Mouse (Mus musculus): ENCODE measurements around the gene Angptl2. TPM values are rescaled to one million over a fixed set of nuclear protein-coding genes. Genes with fewer than 3 reads are reported as not detected.

Angptl2 gene
- polyA plus RNA-seq, 1 experiment from 2014 or later, result 8.0 TPM

DNA sequence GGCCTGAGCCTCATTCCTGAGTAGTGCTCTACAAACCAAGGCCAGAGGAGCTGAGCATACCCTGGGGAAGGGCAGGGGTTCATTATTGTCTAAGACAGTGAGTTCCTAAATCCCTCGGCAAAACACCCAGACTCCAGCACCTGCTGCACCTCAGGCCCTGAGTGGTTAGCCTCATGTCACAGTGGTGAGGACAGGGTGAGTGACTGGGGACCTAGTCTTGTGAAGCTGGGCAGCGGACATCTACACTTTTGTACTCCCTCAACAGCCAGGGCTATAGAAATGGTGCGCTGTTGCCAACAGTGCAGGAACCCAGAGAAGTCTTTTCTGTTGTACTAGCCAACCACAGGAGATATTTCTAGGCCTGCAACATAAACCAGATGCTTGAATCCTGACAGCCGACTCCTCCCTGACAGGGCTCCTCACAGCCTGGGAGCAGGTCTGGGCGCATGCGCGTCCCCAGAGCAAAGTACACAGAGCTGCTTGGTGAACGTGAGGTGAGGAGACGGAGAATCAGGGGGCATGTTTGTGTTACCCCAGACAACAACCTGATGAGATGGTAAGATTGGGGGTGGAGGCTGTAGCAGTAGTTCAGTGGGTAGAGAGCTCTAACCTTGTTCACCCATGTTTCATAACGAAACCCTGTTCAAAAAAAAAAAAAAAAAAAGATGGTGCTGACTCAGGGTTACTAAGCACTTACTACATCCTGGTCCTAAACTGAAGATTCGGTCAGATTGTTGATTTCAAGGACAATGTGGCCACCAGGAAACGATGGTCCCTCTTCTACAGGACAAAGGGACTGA, 38.2 kb upstream of the Angptl2 start:
- no peak for ATAC-seq
- H3K4me3 ChIP-seq (ENCODE audit: low read depth, low read length), result no peak overlapping the region
- 87% methylated on average over 12 of the region's 12 CpGs for WGBS

DNA sequence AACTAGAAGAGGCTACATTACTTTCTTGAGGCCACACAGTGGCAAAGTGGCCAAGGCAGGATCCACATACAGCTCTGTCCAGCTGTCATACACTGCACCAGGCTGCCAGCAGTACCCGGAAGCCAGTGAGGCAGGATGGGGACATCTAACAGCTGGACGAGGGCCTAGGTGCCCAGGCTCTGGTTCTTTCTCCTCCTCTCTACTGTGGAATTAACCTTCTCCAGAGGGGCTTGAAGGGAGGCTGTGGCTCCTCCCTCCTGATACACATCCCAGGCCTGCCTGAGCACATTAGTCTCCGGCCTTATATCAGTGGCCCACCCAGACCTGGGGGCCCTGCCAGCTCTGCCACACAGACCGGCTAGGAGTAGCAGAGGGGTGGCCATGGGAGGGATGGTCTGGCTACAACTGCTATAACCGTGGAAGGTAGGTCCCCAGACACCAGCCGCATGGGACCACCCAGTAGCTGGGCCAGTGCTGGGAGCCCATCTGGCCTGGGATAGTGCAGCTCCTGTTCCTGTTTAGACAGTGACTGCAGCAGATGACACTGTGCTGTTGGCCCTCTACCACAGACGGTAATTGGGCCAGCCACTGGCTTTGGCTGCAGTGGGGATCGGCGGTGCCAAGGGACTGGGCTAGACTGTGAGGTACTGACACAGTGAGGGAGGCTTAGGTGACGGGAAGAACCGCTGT, 37.5 kb upstream of the Angptl2 start:
- peak overlapping the region; percentile 55; the same call in 1 of the 2 replicates for H3K27ac ChIP-seq (ENCODE audit: low read depth, low read length)
- peaks cover 24% of the 10 kb centered on the region for H3K4me1 ChIP-seq (ENCODE audit: control insufficient read depth, insufficient read depth, low read length)
- ATAC-seq (peak; percentile 55), DNase-seq (ENCODE audit: low spot score) (peak; percentile 52)
- H3K9me3 ChIP-seq (replicated peaks; ENCODE audit: control insufficient read depth, low read length), result no peaks in the 10 kb centered on the region
- WGBS, result 61% methylated on average over 11 of the region's 11 CpGs
- H3K9ac ChIP-seq (ENCODE audit: low read length), result no peak overlapping the region
- no peak overlapping the region for H3K4me3 ChIP-seq (ENCODE audit: low read depth, low read length)
- H3K36me3 ChIP-seq (ENCODE audit: control insufficient read depth, insufficient read depth, low read length), result peaks cover 7% of the 10 kb centered on the region; the same call in 1 of the 2 replicates
- no peak overlapping the region for H3K4me2 ChIP-seq (ENCODE audit: low read length)
- H3K27me3 ChIP-seq (replicated peaks; ENCODE audit: control insufficient read depth, insufficient read depth, low read length), result no peaks in the 10 kb centered on the region

More for the DNA sequence above, 38.2 kb upstream of the Angptl2 start:
- no peaks in the 10 kb centered on the region for H3K9me3 ChIP-seq (replicated peaks; ENCODE audit: control insufficient read depth, low read length)
- DNase-seq (ENCODE audit: low spot score), result no peak
- peaks cover 15% of the 10 kb centered on the region; the same call in 1 of the 2 replicates for H3K36me3 ChIP-seq (ENCODE audit: control insufficient read depth, insufficient read depth, low read length)
- no peak overlapping the region for H3K9ac ChIP-seq (ENCODE audit: low read length)
- H3K4me1 ChIP-seq (ENCODE audit: control insufficient read depth, insufficient read depth, low read length), result peaks cover 24% of the 10 kb centered on the region
- no peak overlapping the region for H3K27ac ChIP-seq (ENCODE audit: low read depth, low read length)
- no peaks in the 10 kb centered on the region for H3K27me3 ChIP-seq (replicated peaks; ENCODE audit: control insufficient read depth, insufficient read depth, low read length)
- no peak overlapping the region for H3K4me2 ChIP-seq (ENCODE audit: low read length)

GRCm38 (mm10) chr2:33179171-33179929, 36.5 kb upstream of the Angptl2 start:
- H3K4me2 ChIP-seq (ENCODE audit: low read length), result no peak overlapping the region
- H3K27me3 ChIP-seq (replicated peaks; ENCODE audit: control insufficient read depth, insufficient read depth, low read length), result no peaks in the 10 kb centered on the region
- peak overlapping the region; percentile 63; the same call in 1 of the 2 replicates for H3K27ac ChIP-seq (ENCODE audit: low read depth, low read length)
- H3K4me3 ChIP-seq (ENCODE audit: low read depth, low read length), result no peak overlapping the region
- 17% methylated on average over 14 of the region's 14 CpGs for WGBS
- no peaks in the 10 kb centered on the region for H3K9me3 ChIP-seq (replicated peaks; ENCODE audit: control insufficient read depth, low read length)
- peak; percentile 41 for ATAC-seq
- peaks cover 24% of the 10 kb centered on the region for H3K4me1 ChIP-seq (ENCODE audit: control insufficient read depth, insufficient read depth, low read length)
- peak; percentile 35 for DNase-seq (ENCODE audit: low spot score)
- H3K36me3 ChIP-seq (ENCODE audit: control insufficient read depth, insufficient read depth, low read length), result no peaks in the 10 kb centered on the region
- H3K9ac ChIP-seq (ENCODE audit: low read length), result no peak overlapping the region

- H3K36me3 ChIP-seq (ENCODE audit: control insufficient read depth, insufficient read depth, low read length), result no peaks in the 10 kb centered on the region
- peaks cover 24% of the 10 kb centered on the region for H3K4me1 ChIP-seq (ENCODE audit: control insufficient read depth, insufficient read depth, low read length)
- ATAC-seq (peak; percentile 35; the same call in 1 of the 2 replicates), DNase-seq (ENCODE audit: low spot score) (peak; percentile 18)
- WGBS, result 36% methylated on average over 16 of the region's 16 CpGs
- H3K9me3 ChIP-seq (replicated peaks; ENCODE audit: control insufficient read depth, low read length), result no peaks in the 10 kb centered on the region
- no peak overlapping the region for H3K4me3 ChIP-seq (ENCODE audit: low read depth, low read length)
- H3K27ac ChIP-seq (ENCODE audit: low read depth, low read length), result 0 out of 2 replicates have a peak overlapping the region, but pooled peaks have one; percentile 3
- H3K9ac ChIP-seq (ENCODE audit: low read length), result no peak overlapping the region; the same call in 1 of the 2 replicates
- H3K27me3 ChIP-seq (replicated peaks; ENCODE audit: control insufficient read depth, insufficient read depth, low read length), result no peaks in the 10 kb centered on the region
- no peak overlapping the region for H3K4me2 ChIP-seq (ENCODE audit: low read length)
Measured at GRCm38 (mm10) chr2:33179930-33180630, 35.8 kb upstream of the Angptl2 start.

GRCm38 (mm10) chr2:33183321-33183720, 32.5 kb upstream of the Angptl2 start:
- WGBS, result 96% methylated on average over 7 of the region's 7 CpGs
- H3K4me3 ChIP-seq (ENCODE audit: low read depth, low read length), result no peak overlapping the region
- no peak overlapping the region for H3K9ac ChIP-seq (ENCODE audit: low read length)

GRCm38 (mm10) chr2:33184641-33185040, 31.2 kb upstream of the Angptl2 start:
- H3K9me3 ChIP-seq (replicated peaks; ENCODE audit: control insufficient read depth, low read length), result no peaks in the 10 kb centered on the region
- ATAC-seq (no peak), DNase-seq (ENCODE audit: low spot score) (peak; percentile 68)
- no peak overlapping the region for H3K27ac ChIP-seq (ENCODE audit: low read depth, low read length)
- WGBS, result 71% methylated on average over 10 of the region's 10 CpGs
- no peaks in the 10 kb centered on the region for H3K36me3 ChIP-seq (ENCODE audit: control insufficient read depth, insufficient read depth, low read length)
- no peak overlapping the region for H3K9ac ChIP-seq (ENCODE audit: low read length)
- H3K4me2 ChIP-seq (ENCODE audit: low read length), result no peak overlapping the region
- no peaks in the 10 kb centered on the region for H3K27me3 ChIP-seq (replicated peaks; ENCODE audit: control insufficient read depth, insufficient read depth, low read length)
- no peak overlapping the region for H3K4me3 ChIP-seq (ENCODE audit: low read depth, low read length)
- peaks cover 7% of the 10 kb centered on the region; the same call in 1 of the 2 replicates for H3K4me1 ChIP-seq (ENCODE audit: control insufficient read depth, insufficient read depth, low read length)

More at GRCm38 (mm10) chr2:33183321-33183720, 32.5 kb upstream of the Angptl2 start:
- peaks cover 19% of the 10 kb centered on the region for H3K4me1 ChIP-seq (ENCODE audit: control insufficient read depth, insufficient read depth, low read length)
- no peaks in the 10 kb centered on the region for H3K27me3 ChIP-seq (replicated peaks; ENCODE audit: control insufficient read depth, insufficient read depth, low read length)
- no peaks in the 10 kb centered on the region for H3K36me3 ChIP-seq (ENCODE audit: control insufficient read depth, insufficient read depth, low read length)
- DNase-seq (ENCODE audit: low spot score) (no peak), ATAC-seq (no peak)
- no peak overlapping the region for H3K4me2 ChIP-seq (ENCODE audit: low read length)
- no peaks in the 10 kb centered on the region for H3K9me3 ChIP-seq (replicated peaks; ENCODE audit: control insufficient read depth, low read length)
- no peak overlapping the region for H3K27ac ChIP-seq (ENCODE audit: low read depth, low read length)

GRCm38 (mm10) chr2:33185258-33185657, 30.6 kb upstream of the Angptl2 start:
- no peak for DNase-seq (ENCODE audit: low spot score)
- ATAC-seq, result no peak; the same call in 1 of the 2 replicates
- Histone ChIP-seq H3K36me3 (ENCODE audit: control insufficient read depth, insufficient read depth, low read length) (no peaks in the 10 kb centered on the region), H3K4me3 (ENCODE audit: low read depth, low read length) (no peak overlapping the region), H3K4me2 (ENCODE audit: low read length) (no peak overlapping the region), H3K9ac (ENCODE audit: low read length) (no peak overlapping the region), H3K4me1 (ENCODE audit: control insufficient read depth, insufficient read depth, low read length) (peaks cover 1% of the 10 kb centered on the region; the same call in 1 of the 2 replicates), H3K27ac (ENCODE audit: low read depth, low read length) (no peak overlapping the region), H3K9me3 (replicated peaks; ENCODE audit: control insufficient read depth, low read length) (no peaks in the 10 kb centered on the region), H3K27me3 (replicated peaks; ENCODE audit: control insufficient read depth, insufficient read depth, low read length) (no peaks in the 10 kb centered on the region)
- 77% methylated on average over 7 of the region's 7 CpGs for WGBS

DNA sequence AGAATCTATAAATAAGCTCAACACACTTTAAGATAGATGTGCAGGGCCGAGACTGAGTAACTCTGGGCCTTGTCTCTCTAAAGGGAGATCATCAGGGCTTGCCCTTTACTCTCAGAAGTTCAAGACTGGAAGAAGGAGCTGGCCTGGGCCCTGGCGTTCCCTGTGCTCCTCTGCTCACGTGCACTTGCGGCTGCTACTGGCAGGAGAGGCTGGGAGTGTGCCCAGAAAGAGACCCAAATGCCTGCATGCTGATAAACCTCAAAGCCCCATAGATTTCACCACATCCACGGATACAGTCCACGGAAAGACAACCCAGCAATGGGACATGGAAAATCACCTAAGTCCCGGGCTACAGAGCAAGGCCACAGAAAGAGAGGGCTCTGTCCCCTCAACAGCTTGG, 29.4 kb upstream of the Angptl2 start:
- WGBS, result 86% methylated on average over 7 of the region's 7 CpGs
- Histone ChIP-seq H3K9me3 (replicated peaks; ENCODE audit: control insufficient read depth, low read length) (no peaks in the 10 kb centered on the region), H3K27ac (ENCODE audit: low read depth, low read length) (no peak overlapping the region), H3K27me3 (replicated peaks; ENCODE audit: control insufficient read depth, insufficient read depth, low read length) (no peaks in the 10 kb centered on the region), H3K4me1 (ENCODE audit: control insufficient read depth, insufficient read depth, low read length) (no peaks in the 10 kb centered on the region), H3K9ac (ENCODE audit: low read length) (no peak overlapping the region), H3K36me3 (ENCODE audit: control insufficient read depth, insufficient read depth, low read length) (no peaks in the 10 kb centered on the region), H3K4me2 (ENCODE audit: low read length) (no peak overlapping the region), H3K4me3 (ENCODE audit: low read depth, low read length) (no peak overlapping the region)
- DNase-seq (ENCODE audit: low spot score), result no peak
- no peak for ATAC-seq
